Mouse (Mus musculus) midbrain, postnatal 0 days (tissue): ENCODE data around the gene Gm20696. TPM values are rescaled to one million over a fixed set of nuclear protein-coding genes. Genes with fewer than 3 reads are reported as not detected.

ENCODE experiments used
- ATAC-seq: fragments of 200-750 bp; cut with Nextera tagmentation; 2 replicates; pipeline ENCODE4 v1.8.0; 2017; ENCODE audit warnings: moderate number of reproducible peaks, mild to moderate bottlenecking, moderate TSS enrichment, moderate library complexity; ENCODE audit not compliant: low FRiP score
- DNase-seq: peaks from one replicate; pipeline ENCODE4 v3.0.0-alpha.2; 2015; ENCODE audit warnings: low spot score
- H3K27ac ChIP-seq: fragments of 300-500 bp; sonication (generic); 2 replicates; pipeline ENCODE4 v1.5.1; 2014; ENCODE audit warnings: low read depth, mild to moderate bottlenecking, low read length, mixed read lengths
- H3K27me3 ChIP-seq: fragments of 300-500 bp; sonication (generic); 2 replicates; pipeline ENCODE4 v1.6.1; 2014; ENCODE audit warnings: low read length, control low read depth, mixed read lengths; ENCODE audit not compliant: insufficient read depth
- H3K36me3 ChIP-seq: fragments of 300-500 bp; sonication (generic); 2 replicates; pipeline ENCODE4 v1.6.1; 2014; ENCODE audit warnings: low read length, control low read depth, mixed read lengths; ENCODE audit not compliant: insufficient read depth
- H3K4me1 ChIP-seq: fragments of 300-500 bp; sonication (generic); 2 replicates; pipeline ENCODE4 v1.6.1; 2014; ENCODE audit warnings: mild to moderate bottlenecking, control low read depth, antibody characterized with exemption, low read length, mixed read lengths; ENCODE audit not compliant: insufficient read depth
- H3K4me2 ChIP-seq: fragments of 300-500 bp; sonication (generic); 2 replicates; pipeline ENCODE4 v1.6.1; 2014; ENCODE audit warnings: low read depth, mild to moderate bottlenecking, low read length, mixed read lengths; ENCODE audit not compliant: poor library complexity, severe bottlenecking
- H3K4me3 ChIP-seq: fragments of 300-500 bp; sonication (generic); 2 replicates; pipeline ENCODE4 v1.5.1; 2014; ENCODE audit warnings: low read depth, mild to moderate bottlenecking, low read length, moderate library complexity
- H3K9ac ChIP-seq: fragments of 300-500 bp; sonication (generic); replicated peaks from 2 replicates; pipeline ENCODE4 v1.6.1; 2014; ENCODE audit warnings: mild to moderate bottlenecking, low read length, moderate library complexity, mixed read lengths; ENCODE audit not compliant: poor library complexity, severe bottlenecking
- H3K9me3 ChIP-seq: fragments of 300-500 bp; sonication (generic); 2 replicates; pipeline ENCODE4 v1.6.1; 2016; ENCODE audit warnings: low read length, control low read depth
- CTCF ChIP-seq: IDR thresholded peaks from 2 replicates; pipeline ENCODE4 v1.5.1; 2016; ENCODE audit warnings: antibody characterized with exemption, mild to moderate bottlenecking
- WGBS: fragments of 180-500 bp; shearing (Covaris S2); extraction: QIAGEN DNeasy Blood & Tissue Kit; methylation state at CpG from one replicate; pipeline ENCODE4 v1.1.7; 2014; 5-methylcytosine and 5-hydroxymethylcytosine counted together
- polyA plus RNA-seq: library from polyadenylated mRNA; unstranded; fragments of >200 nt; fragmentation: Nextera tagmentation; extraction: Ambion mirVana; gene quantifications from 2 replicates; pipeline ENCODE4 v1.2.1, GENCODE M21; 2015
- total RNA-seq: library from RNA; depleted of rRNA; stranded (reverse); fragments of >200 nt; gene quantifications from 2 replicates; pipeline ENCODE4 v1.2.3, GENCODE M21; 2014

The Gm20696 gene
- total and polyA plus RNA-seq, 2 experiments from 2014 or later = 1.1 to 2.9 TPM

- WGBS = 65% methylated on average over 13 of the region's 13 CpGs
- no peak for TF ChIP-seq CTCF
- no peak for DNase-seq
Observed at GRCm38 (mm10) chr6:99335174-99335830, 331.3 kb downstream of the Gm20696 start.

GRCm38 (mm10) chr6:99334255-99334654 lies 332.3 kb downstream of the Gm20696 start:
- Histone ChIP-seq H3K27me3 (no peaks in the 10 kb centered on the region), H3K27ac (no peak overlapping the region), H3K9me3 (no peaks in the 10 kb centered on the region), H3K4me1 (peaks cover 2% of the 10 kb centered on the region; the same call in 1 of the 2 replicates), H3K4me2 (no peak overlapping the region), H3K9ac (no peak overlapping the region), H3K36me3 (no peaks in the 10 kb centered on the region), H3K4me3 (no peak overlapping the region)
- no peak for TF ChIP-seq CTCF
- DNase-seq (no peak), ATAC-seq (no peak)
- WGBS = 95% methylated on average over 3 of the region's 3 CpGs

More at GRCm38 (mm10) chr6:99335174-99335830, 331.3 kb downstream of the Gm20696 start:
- peaks cover 2% of the 10 kb centered on the region; the same call in 1 of the 2 replicates for H3K4me1 ChIP-seq
- H3K36me3 ChIP-seq = no peaks in the 10 kb centered on the region
- H3K9me3 ChIP-seq = no peaks in the 10 kb centered on the region
- H3K4me3 ChIP-seq = no peak overlapping the region
- H3K4me2 ChIP-seq = no peak overlapping the region
- no peak overlapping the region for H3K27ac ChIP-seq
- no peak for ATAC-seq
- no peak overlapping the region for H3K9ac ChIP-seq
- no peaks in the 10 kb centered on the region for H3K27me3 ChIP-seq

GRCm38 (mm10) chr6:99333127-99333526 lies 333.5 kb downstream of the Gm20696 start:
- Histone ChIP-seq H3K4me1 (peaks cover 2% of the 10 kb centered on the region; the same call in 1 of the 2 replicates), H3K27me3 (no peaks in the 10 kb centered on the region), H3K9me3 (no peaks in the 10 kb centered on the region), H3K9ac (no peak overlapping the region), H3K4me2 (no peak overlapping the region), H3K36me3 (no peaks in the 10 kb centered on the region), H3K4me3 (no peak overlapping the region), H3K27ac (no peak overlapping the region)
- WGBS = 90% methylated on average over 5 of the region's 5 CpGs
- TF ChIP-seq CTCF = no peak
- ATAC-seq (no peak), DNase-seq (no peak)

GRCm38 (mm10) chr6:99330169-99330568 lies 336.4 kb downstream of the Gm20696 start:
- DNase-seq = no peak
- H3K36me3 ChIP-seq = no peaks in the 10 kb centered on the region
- peaks cover 1% of the 10 kb centered on the region; the same call in 1 of the 2 replicates for H3K4me1 ChIP-seq
- ATAC-seq = no peak
- no peak overlapping the region for H3K27ac ChIP-seq
- H3K4me2 ChIP-seq = no peak overlapping the region
- no peak for TF ChIP-seq CTCF
- WGBS = 88% methylated on average over 4 of the region's 4 CpGs
- H3K9me3 ChIP-seq = no peaks in the 10 kb centered on the region
- H3K9ac ChIP-seq = no peak overlapping the region
- H3K27me3 ChIP-seq = no peaks in the 10 kb centered on the region
- no peak overlapping the region for H3K4me3 ChIP-seq

DNA sequence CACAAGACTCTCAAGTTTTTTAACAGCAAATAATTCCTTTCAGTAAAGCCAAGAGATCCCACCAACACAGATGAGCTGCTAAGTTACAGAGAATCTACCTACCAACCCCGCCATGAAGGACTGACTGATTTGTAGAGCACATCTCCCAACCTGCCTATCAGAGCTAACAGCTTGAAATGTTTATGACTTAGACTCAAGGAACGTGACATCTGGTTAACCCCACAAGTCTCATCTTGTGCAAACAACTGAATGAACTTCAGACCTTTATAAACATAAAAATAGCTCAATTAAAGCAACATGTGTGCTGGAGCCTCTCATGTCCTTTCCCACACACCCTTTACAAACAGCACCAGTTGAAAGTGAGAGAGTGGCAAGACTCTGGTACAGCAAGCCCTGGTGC lies 338.0 kb downstream of the Gm20696 start:
- Histone ChIP-seq H3K4me1 (no peaks in the 10 kb centered on the region), H3K27ac (no peak overlapping the region), H3K36me3 (no peaks in the 10 kb centered on the region), H3K27me3 (no peaks in the 10 kb centered on the region), H3K4me3 (no peak overlapping the region), H3K4me2 (no peak overlapping the region), H3K9me3 (no peaks in the 10 kb centered on the region), H3K9ac (no peak overlapping the region)
- ATAC-seq = no peak
- no peak for DNase-seq
- no peak for TF ChIP-seq CTCF
- 66% methylated on average over 2 of the region's 2 CpGs for WGBS

GRCm38 (mm10) chr6:99328146-99328545 lies 338.5 kb downstream of the Gm20696 start:
- TF ChIP-seq CTCF = no peak
- Histone ChIP-seq H3K9me3 (no peaks in the 10 kb centered on the region), H3K36me3 (no peaks in the 10 kb centered on the region), H3K27me3 (no peaks in the 10 kb centered on the region), H3K4me1 (no peaks in the 10 kb centered on the region), H3K27ac (no peak overlapping the region), H3K4me3 (no peak overlapping the region), H3K4me2 (no peak overlapping the region), H3K9ac (no peak overlapping the region)
- no peak for DNase-seq
- 88% methylated on average over 6 of the region's 6 CpGs for WGBS
- no peak for ATAC-seq
